Mouse (Mus musculus) CH12.LX (cell line): ENCODE results near the gene Rb1. TPM values are rescaled to one million over a fixed set of nuclear protein-coding genes. Genes with fewer than 3 reads are reported as not detected.

Experiments used
- DNase-seq: peaks from one replicate; pipeline ENCODE4 v3.0.0-alpha.2; 2013; ENCODE audit errors: extremely low read depth
- H3K27ac ChIP-seq: 2 replicates; pipeline ENCODE4 v1.5.1; 2012; ENCODE audit warnings: low read depth, mild to moderate bottlenecking, control low read depth, moderate library complexity; ENCODE audit not compliant: insufficient read depth
- H3K27me3 ChIP-seq: replicated peaks from 2 replicates; pipeline ENCODE3; 2012; ENCODE audit warnings: inconsistent platforms
- H3K36me3 ChIP-seq, 2 experiments: replicated peaks in 1 of 2; 2 replicates each; pipeline versions ENCODE3 to v1.6.1; 2012; ENCODE audit warnings: inconsistent platforms in 1 of 2, low read length in 1 of 2, mild to moderate bottlenecking in 1 of 2, mixed read lengths in 1 of 2, moderate library complexity in 1 of 2; ENCODE audit not compliant: control insufficient read depth in 1 of 2, insufficient read depth in 1 of 2
- H3K4me1 ChIP-seq, 2 experiments: 2 replicates each; pipeline ENCODE4 v1.6.1; 2012; ENCODE audit warnings: inconsistent platforms in 1 of 2, moderate library complexity in 1 of 2; ENCODE audit not compliant: insufficient read depth in 2 of 2, control insufficient read depth in 1 of 2
- H3K4me2 ChIP-seq: 2 replicates; pipeline ENCODE4 v1.6.1; 2012; ENCODE audit warnings: low read depth, mild to moderate bottlenecking, control low read depth; ENCODE audit not compliant: poor library complexity, insufficient read depth, severe bottlenecking
- H3K4me3 ChIP-seq, 3 experiments: fragments of 150-350 bp in 1 of 3; sonication (generic) in 1 of 3; replicated peaks in 1 of 3; 2 replicates each; pipeline versions ENCODE3 to v1.5.1; 2011 to 2012; ENCODE audit warnings: low read depth in 2 of 3, low read length in 2 of 3, mild to moderate bottlenecking in 2 of 3, moderate library complexity in 2 of 3, control low read depth in 1 of 3, improper control_type of control experiment in 1 of 3, inconsistent platforms in 1 of 3, mixed read lengths in 1 of 3; ENCODE audit not compliant: poor library complexity in 1 of 3
- H3K79me2 ChIP-seq: replicated peaks from 2 replicates; pipeline ENCODE4 v1.6.1; 2012; ENCODE audit warnings: mild to moderate bottlenecking, moderate library complexity; ENCODE audit not compliant: control insufficient read depth, poor library complexity, insufficient read depth, severe bottlenecking; ENCODE audit errors: extremely low read depth
- H3K9ac ChIP-seq: 2 replicates; pipeline ENCODE4 v1.6.1; 2012; ENCODE audit warnings: low read depth, mild to moderate bottlenecking, control low read depth, moderate library complexity; ENCODE audit not compliant: insufficient read depth
- H3K9me3 ChIP-seq: replicated peaks from 2 replicates; pipeline ENCODE3; 2012; ENCODE audit warnings: low read length, inconsistent platforms, mixed read lengths
- BHLHE40 ChIP-seq: IDR thresholded peaks from 2 replicates; pipeline ENCODE4 v1.6.1; 2011; ENCODE audit warnings: mild to moderate bottlenecking, low read depth, low read length, improper control_type of control experiment
- CHD1 ChIP-seq: IDR thresholded peaks from 2 replicates; pipeline ENCODE4 v1.6.1; 2012; ENCODE audit warnings: low read depth, low read length, improper control_type of control experiment, inconsistent platforms
- CHD2 ChIP-seq: IDR thresholded peaks from 2 replicates; pipeline ENCODE4 v1.6.1; 2011; ENCODE audit warnings: low read length, improper control_type of control experiment
- CTCF ChIP-seq, 2 experiments: IDR thresholded peaks in 1 of 2; conservative IDR thresholded peaks in 1 of 2; 2 replicates each; pipeline ENCODE4 v1.5.1; 2011 to 2012; ENCODE audit warnings: low read depth in 2 of 2, low read length in 2 of 2, improper control_type of control experiment in 1 of 2, inconsistent platforms in 1 of 2, mild to moderate bottlenecking in 1 of 2, moderate library complexity in 1 of 2
- E2F4 ChIP-seq: IDR thresholded peaks from 2 replicates; pipeline ENCODE4 v1.6.1; 2011; ENCODE audit warnings: low read depth, low read length, improper control_type of control experiment; ENCODE audit not compliant: insufficient replicate concordance
- ELF1 ChIP-seq: IDR thresholded peaks from 2 replicates; pipeline ENCODE4 v1.6.1; 2014; ENCODE audit warnings: low read depth, mild to moderate bottlenecking, inconsistent platforms, low read length, improper control_type of control experiment
- ETS1 ChIP-seq: conservative IDR thresholded peaks from 2 replicates; pipeline ENCODE4 v1.6.1; 2012; ENCODE audit warnings: low read depth, mild to moderate bottlenecking, inconsistent platforms, low read length, improper control_type of control experiment, moderate library complexity
- HCFC1 ChIP-seq: IDR thresholded peaks from 2 replicates; pipeline ENCODE4 v1.6.1; 2012; ENCODE audit warnings: low read depth, mild to moderate bottlenecking, inconsistent platforms, low read length, improper control_type of control experiment
- JUND ChIP-seq: conservative IDR thresholded peaks from 2 replicates; pipeline ENCODE4 v1.6.1; 2011; ENCODE audit warnings: low read depth, low read length, improper control_type of control experiment
- KAT2A ChIP-seq: IDR thresholded peaks from 2 replicates; pipeline ENCODE4 v1.6.1; 2012; ENCODE audit warnings: low read length, improper control_type of control experiment, inconsistent platforms; ENCODE audit not compliant: insufficient replicate concordance
- MAFK ChIP-seq: IDR thresholded peaks from 2 replicates; pipeline ENCODE4 v1.6.1; 2011; ENCODE audit warnings: low read length, improper control_type of control experiment; ENCODE audit not compliant: insufficient replicate concordance
- MAX ChIP-seq: IDR thresholded peaks from 2 replicates; pipeline ENCODE4 v1.6.1; 2011; ENCODE audit warnings: low read length, improper control_type of control experiment
- MEF2A ChIP-seq: IDR thresholded peaks from 2 replicates; pipeline ENCODE4 v1.6.1; 2014; ENCODE audit warnings: low read depth, mild to moderate bottlenecking, inconsistent platforms, low read length, improper control_type of control experiment, borderline replicate concordance
- NELFE ChIP-seq: IDR thresholded peaks from 2 replicates; pipeline ENCODE4 v1.6.1; 2011; ENCODE audit warnings: low read depth, low read length, improper control_type of control experiment
- NRF1 ChIP-seq: IDR thresholded peaks from 2 replicates; pipeline ENCODE4 v1.6.1; 2014; ENCODE audit warnings: low read depth, mild to moderate bottlenecking, inconsistent platforms, low read length, improper control_type of control experiment, moderate library complexity
- POLR2A ChIP-seq: IDR thresholded peaks from 2 replicates; pipeline ENCODE4 v1.6.1; 2011; ENCODE audit warnings: low read depth, mild to moderate bottlenecking, improper control_type of control experiment, low read length
- POLR2AphosphoS2 ChIP-seq: IDR thresholded peaks from 2 replicates; pipeline ENCODE4 v1.6.1; 2011; ENCODE audit warnings: low read depth, low read length, improper control_type of control experiment
- RAD21 ChIP-seq: IDR thresholded peaks from 2 replicates; pipeline ENCODE4 v1.6.1; 2011; ENCODE audit warnings: low read depth, mild to moderate bottlenecking, low read length, improper control_type of control experiment, moderate library complexity
- SIN3A ChIP-seq: IDR thresholded peaks from 2 replicates; pipeline ENCODE4 v1.6.1; 2012; ENCODE audit warnings: low read length, improper control_type of control experiment, inconsistent platforms
- SMC3 ChIP-seq: IDR thresholded peaks from 2 replicates; pipeline ENCODE4 v1.6.1; 2011; ENCODE audit warnings: low read depth, low read length, improper control_type of control experiment
- ZC3H11A ChIP-seq: IDR thresholded peaks from 2 replicates; pipeline ENCODE4 v1.6.1; 2012; ENCODE audit warnings: low read depth, mild to moderate bottlenecking, inconsistent platforms, low read length, improper control_type of control experiment
- dilution Hi-C: fragments of 300-500 bp; cut with MboI; formaldehyde crosslinking; loops from 2 replicates; pipeline ENCODE4 v1.14.3; 2020; ENCODE audit warnings: low sequenced_read_pairs; ENCODE audit not compliant: extremely low pct_unique_long_range_greater_than_20kb, extremely low pct_ligation_motif_present
- in situ Hi-C: fragments of 300-500 bp; cut with MboI; formaldehyde crosslinking; loops from 3 replicates; pipeline ENCODE4 v1.14.3; 2019; ENCODE audit warnings: low sequenced_read_pairs, low pct_ligation_motif_present, low pct_unique_long_range_greater_than_20kb, mixed read lengths
- polyA plus RNA-seq: library from polyadenylated mRNA; unstranded; fragments of >175 nt; gene quantifications from 2 replicates; pipeline ENCODE4 v1.2.1, GENCODE M21; 2012; ENCODE audit warnings: low read depth; ENCODE audit not compliant: insufficient read length
- total RNA-seq, 2 experiments: library from RNA; depleted of rRNA; stranded (reverse); fragments of 300-350 nt in 1 of 2; fragments of >200 nt in 1 of 2; gene quantifications; 2 replicates each; pipeline ENCODE4 v1.2.3; 2012 to 2014

Rb1 gene
- total and polyA plus RNA-seq, 3 experiments: 13.6 to 16.7 (median 15.2) TPM

GRCm38 (mm10) chr14:73262210-73262609 is 63.4 kb downstream of the Rb1 start:
- Histone ChIP-seq H3K27ac (no peak overlapping the region), H3K4me2 (no peak overlapping the region), H3K4me1 (no peaks in the 10 kb centered on the region), H3K79me2 (no peaks in the 10 kb centered on the region), H3K9me3 (peaks cover 4% of the 10 kb centered on the region), H3K27me3 (no peaks in the 10 kb centered on the region), H3K4me3 (no peak overlapping the region), H3K9ac (no peak overlapping the region), H3K36me3 (peaks cover 14 to 24% of the 10 kb centered on the region in 2 experiments)
- in situ Hi-C loops: no loop called here
- TF ChIP-seq MEF2A: no peak
- no peak for TF ChIP-seq KAT2A
- no peak for TF ChIP-seq ZC3H11A
- TF ChIP-seq JUND: no peak
- TF ChIP-seq POLR2A: no peak
- TF ChIP-seq HCFC1: no peak
- TF ChIP-seq SMC3: no peak
- TF ChIP-seq RAD21: no peak
- TF ChIP-seq MAX: no peak
- TF ChIP-seq CTCF (conservative IDR thresholded peaks at IDR 0.05 in 1 of 2, IDR thresholded peaks at IDR 0.05 in 1 of 2; ENCODE audit: low read depth in 2 of 2, low read length in 2 of 2): no peak
- no peak for TF ChIP-seq MAFK
- TF ChIP-seq, all 38 proteins: peak for 0
- dilution Hi-C loops: no loop called here
- no peak for DNase-seq

GRCm38 (mm10) chr14:73258181-73258580 is 67.4 kb downstream of the Rb1 start:
- no peak overlapping the region for H3K4me3 ChIP-seq
- no peak overlapping the region for H3K27ac ChIP-seq
- dilution Hi-C loops: no loop called here
- DNase-seq: no peak
- no peak overlapping the region for H3K4me2 ChIP-seq
- H3K27me3 ChIP-seq: no peaks in the 10 kb centered on the region
- H3K9me3 ChIP-seq: no peaks in the 10 kb centered on the region
- no peak overlapping the region for H3K9ac ChIP-seq
- peaks cover 11 to 16% of the 10 kb centered on the region in 2 experiments for H3K36me3 ChIP-seq
- H3K4me1 ChIP-seq: peaks cover 0 to 7% of the 10 kb centered on the region in 2 experiments; a peak in 2 of 4 replicates
- in situ Hi-C loops: no loop called here
- TF ChIP-seq NELFE: no peak
- no peak for TF ChIP-seq E2F4
- no peak for TF ChIP-seq SIN3A
- TF ChIP-seq ELF1: no peak
- no peak for TF ChIP-seq HCFC1
- TF ChIP-seq NRF1: no peak
- TF ChIP-seq SMC3: no peak
- TF ChIP-seq MAX: no peak
- TF ChIP-seq KAT2A: no peak
- no peak for TF ChIP-seq ETS1
- TF ChIP-seq BHLHE40: no peak
- no peak for TF ChIP-seq CHD1
- no peak for TF ChIP-seq POLR2AphosphoS2
- no peak for TF ChIP-seq RAD21
- TF ChIP-seq CTCF (conservative IDR thresholded peaks at IDR 0.05 in 1 of 2, IDR thresholded peaks at IDR 0.05 in 1 of 2; ENCODE audit: low read depth in 2 of 2, low read length in 2 of 2): no peak
- TF ChIP-seq CHD2: no peak
- no peaks in the 10 kb centered on the region for H3K79me2 ChIP-seq
